Mouse (Mus musculus): ENCODE results near the gene Arrdc2. TPM values are rescaled to one million over a fixed set of nuclear protein-coding genes. Genes with fewer than 3 reads are reported as not detected.
"Not testable (repeated sequence)": the region's sequence is repeated elsewhere in the genome, so short reads cannot be mapped to it uniquely, and the experiment has no call there.

The Arrdc2 gene
- polyA plus RNA-seq, 1 experiment = 44.8 TPM

DNA sequence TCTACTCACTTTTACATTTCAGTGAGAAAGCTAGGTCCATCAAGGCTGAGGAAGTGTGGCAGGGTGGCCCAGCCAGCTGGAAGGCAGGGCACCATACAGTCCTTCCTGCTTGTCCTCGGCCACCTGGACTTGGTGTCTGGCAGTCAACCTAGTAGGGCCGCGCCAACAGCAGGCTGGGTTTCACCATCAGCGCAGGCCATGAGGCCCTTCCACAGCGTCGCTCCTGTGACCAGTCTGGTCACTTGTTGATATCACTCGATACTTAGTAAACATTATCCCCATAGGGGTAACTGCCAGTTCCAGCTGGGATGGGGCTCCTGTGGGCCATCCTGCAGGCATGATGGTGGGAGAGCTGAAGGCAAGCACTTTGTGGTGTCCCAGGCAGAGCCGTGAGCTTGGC, 8.0 kb downstream of the Arrdc2 start:
- no peak overlapping the region for H3K4me3 ChIP-seq (replicated peaks; ENCODE audit: control insufficient read depth, low read depth, low read length)
- H3K4me1 ChIP-seq (ENCODE audit: control insufficient read depth, insufficient read depth, low read length) = no peaks in the 10 kb centered on the region
- no peak overlapping the region for H3K27ac ChIP-seq (ENCODE audit: control insufficient read depth, insufficient read depth, low read depth, low read length, poor library complexity)
- TF ChIP-seq CTCF (IDR thresholded peaks at IDR 0.05; ENCODE audit: control insufficient read depth, insufficient read depth, low read length) (no peak), POLR2A (IDR thresholded peaks at IDR 0.05; ENCODE audit: borderline replicate concordance, control insufficient read depth, low read depth, low read length) (no peak)
- 88% methylated on average over 8 of the region's 8 CpGs for WGBS

DNA sequence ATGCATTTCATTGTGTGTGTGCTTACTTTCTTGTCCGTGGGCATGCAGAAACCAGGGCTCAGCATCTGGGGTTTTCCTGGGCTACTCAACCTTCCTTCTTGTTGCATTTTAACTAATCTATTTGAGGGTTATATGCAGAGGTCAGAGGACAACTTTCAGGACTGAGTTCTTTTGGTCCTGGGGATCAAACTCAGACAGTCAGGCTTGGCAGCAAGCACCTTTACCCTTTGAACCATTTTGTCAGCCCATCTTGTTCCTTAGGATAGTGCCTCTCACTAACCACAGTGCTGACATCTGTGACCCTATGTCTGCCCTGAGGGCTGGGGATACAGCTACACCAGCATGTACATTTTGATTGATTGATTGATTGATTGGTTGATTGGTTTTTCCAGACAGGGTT, 11.7 kb downstream of the Arrdc2 start:
- 79% methylated on average over 1 of the region's 1 CpGs for WGBS
- TF ChIP-seq CTCF (IDR thresholded peaks at IDR 0.05; ENCODE audit: control insufficient read depth, insufficient read depth, low read length) (no peak), POLR2A (IDR thresholded peaks at IDR 0.05; ENCODE audit: borderline replicate concordance, control insufficient read depth, low read depth, low read length) (no peak)
- no peak overlapping the region for H3K27ac ChIP-seq (ENCODE audit: control insufficient read depth, insufficient read depth, low read depth, low read length, poor library complexity)

DNA sequence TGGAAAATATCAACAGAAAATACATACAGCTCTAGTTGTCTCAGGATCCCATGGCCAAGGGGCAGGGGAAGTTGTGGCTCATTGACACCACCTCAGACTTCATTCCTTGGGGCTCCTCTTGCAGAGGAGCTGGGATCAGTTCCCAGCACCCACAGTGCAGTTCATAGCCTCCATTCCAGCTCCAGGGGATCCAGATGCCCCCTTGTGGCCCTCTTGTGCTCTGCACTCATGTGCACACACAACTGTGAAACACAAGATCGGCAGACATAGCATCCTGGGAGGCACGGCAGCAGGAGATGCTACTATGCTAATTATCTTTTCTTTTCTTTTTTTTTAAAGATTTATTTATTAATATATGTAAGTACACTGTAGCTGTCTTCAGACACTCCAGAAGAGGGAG, 12.5 kb downstream of the Arrdc2 start:
- 95% methylated on average over 2 of the region's 2 CpGs for WGBS
- TF ChIP-seq POLR2A (IDR thresholded peaks at IDR 0.05; ENCODE audit: borderline replicate concordance, control insufficient read depth, low read depth, low read length) = no peak
- peak; percentile 30; the same call in 1 of the 2 replicates for TF ChIP-seq CTCF (IDR thresholded peaks at IDR 0.05; ENCODE audit: control insufficient read depth, insufficient read depth, low read length)
- Histone ChIP-seq H3K4me1 (ENCODE audit: control insufficient read depth, insufficient read depth, low read length) (no peaks in the 10 kb centered on the region), H3K4me3 (replicated peaks; ENCODE audit: control insufficient read depth, low read depth, low read length) (no peak overlapping the region), H3K27ac (ENCODE audit: control insufficient read depth, insufficient read depth, low read depth, low read length, poor library complexity) (no peak overlapping the region)

More for the DNA sequence above, 11.7 kb downstream of the Arrdc2 start:
- Histone ChIP-seq H3K4me3 (replicated peaks; ENCODE audit: control insufficient read depth, low read depth, low read length) (no peak overlapping the region), H3K4me1 (ENCODE audit: control insufficient read depth, insufficient read depth, low read length) (no peaks in the 10 kb centered on the region)

DNA sequence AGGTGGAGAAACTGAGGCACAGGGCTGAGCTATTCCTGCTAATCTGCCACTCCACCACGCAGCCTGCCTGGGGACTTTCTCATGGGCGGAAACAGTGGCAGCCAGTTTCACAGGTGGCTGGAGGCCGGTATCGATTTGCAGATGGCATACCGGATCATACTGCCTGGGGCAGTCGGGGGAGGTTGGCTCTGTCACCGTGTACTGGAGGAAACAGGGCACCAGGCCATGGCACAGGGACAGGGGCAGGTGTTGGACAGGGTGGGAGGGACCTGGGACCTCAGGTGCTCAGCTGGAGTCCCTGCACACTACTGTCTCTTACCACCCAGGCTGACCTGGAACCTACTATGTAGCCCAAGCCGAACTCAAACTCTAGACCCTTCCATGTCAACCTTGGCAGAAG, 13.7 kb downstream of the Arrdc2 start:
- TF ChIP-seq CTCF (IDR thresholded peaks at IDR 0.05; ENCODE audit: control insufficient read depth, insufficient read depth, low read length) = no peak
- no peak for TF ChIP-seq POLR2A (IDR thresholded peaks at IDR 0.05; ENCODE audit: borderline replicate concordance, control insufficient read depth, low read depth, low read length)
- Histone ChIP-seq H3K27ac (ENCODE audit: control insufficient read depth, insufficient read depth, low read depth, low read length, poor library complexity) (no peak overlapping the region), H3K4me1 (ENCODE audit: control insufficient read depth, insufficient read depth, low read length) (no peaks in the 10 kb centered on the region), H3K4me3 (replicated peaks; ENCODE audit: control insufficient read depth, low read depth, low read length) (no peak overlapping the region)
- WGBS = 79% methylated on average over 8 of the region's 8 CpGs

DNA sequence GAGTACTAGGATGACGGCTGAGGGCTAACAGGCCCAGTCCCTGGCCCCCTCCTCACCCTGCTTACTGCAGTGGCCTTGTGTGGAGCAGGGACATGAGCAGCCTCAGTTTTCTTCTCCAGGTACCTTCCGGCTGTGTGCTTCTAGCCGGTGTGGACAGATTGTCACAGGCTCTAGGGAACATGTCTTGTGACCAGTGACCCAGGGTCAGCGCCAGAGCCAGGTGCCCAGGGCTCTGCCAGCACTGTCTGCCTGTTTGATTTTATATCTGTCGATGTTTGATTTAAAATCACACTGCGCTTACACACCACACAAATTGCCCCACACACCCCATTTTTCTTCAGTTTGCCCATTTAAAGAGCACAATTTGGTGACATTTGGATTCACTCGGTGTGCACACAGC, 15.7 kb downstream of the Arrdc2 start:
- Histone ChIP-seq H3K4me3 (replicated peaks; ENCODE audit: control insufficient read depth, low read depth, low read length) (no peak overlapping the region), H3K27ac (ENCODE audit: control insufficient read depth, insufficient read depth, low read depth, low read length, poor library complexity) (no peak overlapping the region), H3K4me1 (ENCODE audit: control insufficient read depth, insufficient read depth, low read length) (no peaks in the 10 kb centered on the region)
- TF ChIP-seq CTCF (IDR thresholded peaks at IDR 0.05; ENCODE audit: control insufficient read depth, insufficient read depth, low read length) (no peak), POLR2A (IDR thresholded peaks at IDR 0.05; ENCODE audit: borderline replicate concordance, control insufficient read depth, low read depth, low read length) (no peak)
- 86% methylated on average over 7 of the region's 7 CpGs for WGBS

DNA sequence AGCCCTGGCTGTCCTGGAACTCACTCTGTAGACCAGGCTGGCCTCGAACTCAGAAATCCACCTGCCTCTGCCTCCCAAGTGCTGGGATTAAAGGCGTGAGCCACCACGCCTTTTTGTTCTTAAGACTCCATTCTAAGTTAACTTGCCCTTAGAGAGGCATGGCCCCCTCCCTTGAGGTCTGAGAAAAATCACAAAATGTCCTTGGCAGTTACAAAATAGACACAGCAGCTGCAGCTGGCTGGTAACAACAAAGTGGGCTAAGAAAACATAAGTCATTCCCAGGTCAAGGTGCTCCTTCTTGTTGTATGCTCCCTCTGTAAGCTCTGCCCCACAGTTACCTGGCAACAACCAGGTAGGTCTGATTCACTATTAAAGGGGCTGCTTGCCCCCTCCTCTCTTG, 16.9 kb downstream of the Arrdc2 start:
- WGBS = 84% methylated on average over 3 of the region's 3 CpGs
- H3K4me1 ChIP-seq (ENCODE audit: control insufficient read depth, insufficient read depth, low read length); H3K4me3 ChIP-seq (replicated peaks; ENCODE audit: control insufficient read depth, low read depth, low read length); H3K27ac ChIP-seq (ENCODE audit: control insufficient read depth, insufficient read depth, low read depth, low read length, poor library complexity): not testable (repeated sequence)

DNA sequence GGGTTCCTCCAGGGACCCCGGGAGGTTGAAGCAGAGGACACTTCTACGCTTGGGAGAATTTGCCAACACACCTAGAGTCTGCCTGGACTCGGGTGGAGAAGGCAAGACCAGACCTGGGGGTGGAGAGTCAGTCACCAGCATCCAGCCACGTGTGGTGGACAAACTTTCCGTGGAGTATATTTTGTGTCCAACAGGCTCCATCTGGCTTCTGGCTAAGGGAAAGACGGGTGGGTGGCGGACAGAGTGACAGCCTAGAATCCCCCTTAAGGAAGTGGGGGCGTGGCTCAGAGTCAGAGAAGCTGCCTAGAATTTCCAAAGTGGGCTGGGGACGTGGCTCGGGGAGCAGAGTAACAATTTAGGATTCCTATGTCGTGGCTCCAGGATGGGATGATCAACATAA, 17.5 kb downstream of the Arrdc2 start:
- TF ChIP-seq CTCF (IDR thresholded peaks at IDR 0.05; ENCODE audit: control insufficient read depth, insufficient read depth, low read length) (no peak), POLR2A (IDR thresholded peaks at IDR 0.05; ENCODE audit: borderline replicate concordance, control insufficient read depth, low read depth, low read length) (no peak)
- Histone ChIP-seq H3K4me3 (replicated peaks; ENCODE audit: control insufficient read depth, low read depth, low read length) (no peak overlapping the region), H3K4me1 (ENCODE audit: control insufficient read depth, insufficient read depth, low read length) (no peaks in the 10 kb centered on the region), H3K27ac (ENCODE audit: control insufficient read depth, insufficient read depth, low read depth, low read length, poor library complexity) (no peak overlapping the region)
- 52% methylated on average over 11 of the region's 11 CpGs for WGBS

DNA sequence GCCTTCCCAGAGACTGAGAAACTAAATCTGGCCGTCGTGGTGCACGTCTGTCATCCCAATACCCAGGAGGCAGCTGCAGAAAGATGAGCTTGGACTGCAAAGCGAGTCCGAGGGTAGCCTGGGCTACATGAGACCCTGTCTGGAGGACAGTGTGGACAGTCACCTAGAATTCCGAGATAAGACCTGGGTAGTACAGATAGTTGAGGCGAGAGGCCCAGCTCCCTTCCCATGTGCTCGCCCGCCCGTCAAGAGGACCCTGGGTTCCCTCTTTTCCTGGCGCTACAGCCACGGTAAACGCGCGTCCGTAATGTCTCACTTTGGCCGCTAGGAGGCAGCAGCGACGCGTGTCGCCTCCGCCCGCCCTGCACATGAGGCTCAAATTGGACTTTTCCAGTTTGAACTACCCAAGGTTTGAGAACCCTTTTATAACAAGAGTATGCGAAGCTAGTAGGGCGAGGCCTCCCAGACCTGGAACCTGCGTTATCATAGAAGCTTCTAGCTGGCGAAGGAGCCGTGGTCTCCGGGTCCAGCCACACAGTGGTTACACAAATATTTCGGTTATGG, 18.0 kb downstream of the Arrdc2 start:
- no peaks in the 10 kb centered on the region for H3K4me1 ChIP-seq (ENCODE audit: control insufficient read depth, insufficient read depth, low read length)
- TF ChIP-seq CTCF (IDR thresholded peaks at IDR 0.05; ENCODE audit: control insufficient read depth, insufficient read depth, low read length) = peak; percentile 97
- 0 out of 2 replicates have a peak, but pooled peaks have one; percentile 15 for TF ChIP-seq POLR2A (IDR thresholded peaks at IDR 0.05; ENCODE audit: borderline replicate concordance, control insufficient read depth, low read depth, low read length)
- H3K27ac ChIP-seq (ENCODE audit: control insufficient read depth, insufficient read depth, low read depth, low read length, poor library complexity) = no peak overlapping the region
- WGBS = 20% methylated on average over 30 of the region's 30 CpGs
- H3K4me3 ChIP-seq (replicated peaks; ENCODE audit: control insufficient read depth, low read depth, low read length) = no peak overlapping the region

Data from bone marrow, adult 2 months (tissue).